Mouse (Mus musculus) midbrain, embryonic 11.5 days (tissue): ENCODE measurements around the gene Dcp1b. TPM values are rescaled to one million over a fixed set of nuclear protein-coding genes. Genes with fewer than 3 reads are reported as not detected.

Experiments
- ATAC-seq: fragments of 200-750 bp; cut with Nextera tagmentation; 2 replicates; pipeline ENCODE4 v1.8.0; 2017; ENCODE audit warnings: moderate TSS enrichment, moderate library complexity; ENCODE audit not compliant: low FRiP score
- DNase-seq: peaks from one replicate; pipeline ENCODE4 v3.0.0; 2015; ENCODE audit warnings: low spot score; ENCODE audit errors: missing footprints
- H3K27ac ChIP-seq: fragments of 300-500 bp; sonication (generic); 2 replicates; pipeline ENCODE4 v1.5.1; 2014; ENCODE audit warnings: low read depth, low read length
- H3K27me3 ChIP-seq: fragments of 300-500 bp; sonication (generic); 2 replicates; pipeline ENCODE4 v1.6.1; 2014; ENCODE audit warnings: mild to moderate bottlenecking, low read length, moderate library complexity, mixed read lengths; ENCODE audit not compliant: control insufficient read depth, insufficient read depth
- H3K36me3 ChIP-seq: fragments of 300-500 bp; sonication (generic); 2 replicates; pipeline ENCODE4 v1.6.1; 2014; ENCODE audit warnings: mild to moderate bottlenecking, low read length, moderate library complexity, mixed read lengths; ENCODE audit not compliant: control insufficient read depth, insufficient read depth
- H3K4me1 ChIP-seq: fragments of 300-500 bp; sonication (generic); 2 replicates; pipeline ENCODE4 v1.6.1; 2014; ENCODE audit warnings: low read length; ENCODE audit not compliant: control insufficient read depth, insufficient read depth
- H3K4me2 ChIP-seq: fragments of 300-500 bp; sonication (generic); 2 replicates; pipeline ENCODE4 v1.6.1; 2014; ENCODE audit warnings: mild to moderate bottlenecking, moderate library complexity
- H3K4me3 ChIP-seq: fragments of 300-500 bp; sonication (generic); 2 replicates; pipeline ENCODE4 v1.5.1; 2014; ENCODE audit warnings: low read depth, low read length
- H3K9ac ChIP-seq: fragments of 300-500 bp; sonication (generic); 2 replicates; pipeline ENCODE4 v1.6.1; 2014; ENCODE audit warnings: low read length
- H3K9me3 ChIP-seq: fragments of 300-500 bp; sonication (generic); 2 replicates; pipeline ENCODE4 v1.6.1; 2016; ENCODE audit warnings: low read length; ENCODE audit not compliant: control insufficient read depth
- WGBS: fragments of 180-500 bp; shearing (Covaris S2); extraction: QIAGEN DNeasy Blood & Tissue Kit; methylation state at CpG from one replicate; pipeline ENCODE4 v1.1.7; 2014; 5-methylcytosine and 5-hydroxymethylcytosine counted together
- polyA plus RNA-seq: library from polyadenylated mRNA; unstranded; fragments of >200 nt; fragmentation: Nextera tagmentation; extraction: Ambion mirVana; gene quantifications from 2 replicates; pipeline ENCODE4 v1.2.1, GENCODE M21; 2014

Gene Dcp1b
- polyA plus RNA-seq, 1 experiment from 2014 or later = 9.9 TPM

GRCm38 (mm10) chr6:119187631-119188030, 12.6 kb downstream of the Dcp1b start:
- Histone ChIP-seq H3K27me3 (no peaks in the 10 kb centered on the region), H3K4me1 (peaks cover 3% of the 10 kb centered on the region; the same call in 1 of the 2 replicates), H3K9me3 (no peaks in the 10 kb centered on the region), H3K9ac (no peak overlapping the region), H3K36me3 (peaks cover 3% of the 10 kb centered on the region; the same call in 1 of the 2 replicates), H3K4me2 (no peak overlapping the region), H3K4me3 (no peak overlapping the region), H3K27ac (no peak overlapping the region)
- DNase-seq (peak; percentile 4), ATAC-seq (no peak)
- WGBS = 83% methylated on average over 6 of the region's 6 CpGs

GRCm38 (mm10) chr6:119191478-119191877, 16.4 kb downstream of the Dcp1b start:
- Histone ChIP-seq H3K27ac (no peak overlapping the region), H3K4me3 (no peak overlapping the region), H3K9ac (no peak overlapping the region), H3K27me3 (no peaks in the 10 kb centered on the region), H3K9me3 (no peaks in the 10 kb centered on the region), H3K4me1 (no peaks in the 10 kb centered on the region), H3K4me2 (no peak overlapping the region), H3K36me3 (peaks cover 6% of the 10 kb centered on the region)
- WGBS = 93% methylated on average over 4 of the region's 4 CpGs
- ATAC-seq = no peak
- DNase-seq = no peak

GRCm38 (mm10) chr6:119193571-119194154, 18.6 kb downstream of the Dcp1b start:
- Histone ChIP-seq H3K27me3 (no peaks in the 10 kb centered on the region), H3K4me2 (no peak overlapping the region), H3K9me3 (no peaks in the 10 kb centered on the region), H3K9ac (no peak overlapping the region), H3K36me3 (peaks cover 6% of the 10 kb centered on the region), H3K27ac (no peak overlapping the region), H3K4me1 (peaks cover 7% of the 10 kb centered on the region), H3K4me3 (no peak overlapping the region)
- DNase-seq = no peak
- 85% methylated on average over 15 of the region's 15 CpGs for WGBS
- no peak for ATAC-seq

GRCm38 (mm10) chr6:119194161-119194560, 19.1 kb downstream of the Dcp1b start:
- Histone ChIP-seq H3K4me3 (no peak overlapping the region), H3K27me3 (no peaks in the 10 kb centered on the region), H3K9me3 (no peaks in the 10 kb centered on the region), H3K36me3 (peaks cover 6% of the 10 kb centered on the region), H3K4me1 (peaks cover 12% of the 10 kb centered on the region), H3K27ac (no peak overlapping the region), H3K9ac (no peak overlapping the region), H3K4me2 (no peak overlapping the region)
- DNase-seq = no peak
- no peak for ATAC-seq
- 80% methylated on average over 9 of the region's 9 CpGs for WGBS

GRCm38 (mm10) chr6:119194601-119195000, 19.5 kb downstream of the Dcp1b start:
- no peak overlapping the region for H3K9ac ChIP-seq
- peaks cover 6% of the 10 kb centered on the region for H3K36me3 ChIP-seq
- DNase-seq (peak; percentile 39), ATAC-seq (no peak)
- H3K9me3 ChIP-seq = no peaks in the 10 kb centered on the region
- no peak overlapping the region for H3K4me2 ChIP-seq
- H3K4me3 ChIP-seq = no peak overlapping the region
- H3K4me1 ChIP-seq = peaks cover 16% of the 10 kb centered on the region
- H3K27ac ChIP-seq = no peak overlapping the region
- H3K27me3 ChIP-seq = no peaks in the 10 kb centered on the region
- WGBS = 84% methylated on average over 7 of the region's 7 CpGs

GRCm38 (mm10) chr6:119196382-119197305, 21.6 kb downstream of the Dcp1b start, which contains the start of gene Cacna1c:
Cacna1c (minus strand) TSS chr6:119196418.
- WGBS = 88% methylated on average over 17 of the region's 17 CpGs
- Histone ChIP-seq H3K9ac (no peak within 1 kb of the TSS), H3K4me2 (no peak within 1 kb of the TSS), H3K9me3 (no peaks in the 10 kb centered on the region), H3K4me3 (no peak within 1 kb of the TSS), H3K4me1 (peaks cover 18% of the 10 kb centered on the region), H3K27me3 (no peaks in the 10 kb centered on the region), H3K27ac (no peak within 1 kb of the TSS), H3K36me3 (peaks cover 2% of the 10 kb centered on the region)
- DNase-seq (no peak), ATAC-seq (no peak)

DNA sequence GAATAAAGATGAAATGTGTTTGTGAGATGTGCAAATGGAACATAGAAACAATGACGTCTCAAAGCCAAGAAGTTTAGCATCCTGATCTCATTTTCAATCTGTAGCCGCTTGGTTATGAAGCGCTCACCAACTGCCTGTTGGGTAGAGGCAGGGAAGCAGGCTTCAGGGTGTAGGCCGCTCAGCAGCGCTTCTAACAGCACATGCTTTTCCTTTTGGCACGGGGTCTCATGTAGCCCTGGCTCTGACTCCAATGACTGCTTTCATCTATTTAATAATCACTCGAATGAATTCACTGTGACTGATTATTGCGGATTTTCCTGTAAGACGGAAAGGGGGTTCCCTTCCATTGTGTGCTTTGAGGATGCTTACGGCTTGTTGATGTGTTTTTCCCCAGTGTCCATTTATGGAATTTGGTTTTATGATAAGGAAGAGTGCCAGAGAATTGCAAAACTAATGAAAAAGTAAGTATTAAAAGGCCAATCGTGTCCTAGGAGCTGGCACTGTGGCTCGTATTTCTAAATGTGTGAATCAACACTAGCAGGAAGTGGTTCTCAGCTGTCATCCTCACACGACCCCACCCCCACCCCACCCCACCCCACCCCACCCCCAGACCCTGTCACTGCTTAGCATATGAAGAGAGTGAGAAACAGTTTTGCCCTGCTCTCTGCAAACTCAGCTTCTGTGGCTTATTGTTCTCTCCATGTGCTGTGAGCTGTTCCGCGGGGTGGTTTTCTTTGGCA, 23.7 kb downstream of the Dcp1b start:
- no peak overlapping the region for H3K4me2 ChIP-seq
- peak; percentile 84 for ATAC-seq
- H3K27me3 ChIP-seq = no peaks in the 10 kb centered on the region

GRCm38 (mm10) chr6:119199274-119199879, 24.3 kb downstream of the Dcp1b start:
- H3K27me3 ChIP-seq = no peaks in the 10 kb centered on the region
- no peaks in the 10 kb centered on the region for H3K9me3 ChIP-seq
- peaks cover 18% of the 10 kb centered on the region for H3K4me1 ChIP-seq
- 0 out of 2 replicates have a peak overlapping the region, but pooled peaks have one; percentile 9 for H3K9ac ChIP-seq
- 37% methylated on average over 8 of the region's 8 CpGs for WGBS
- peaks cover 6% of the 10 kb centered on the region for H3K36me3 ChIP-seq
- peak; percentile 89 for DNase-seq
- no peak overlapping the region for H3K4me2 ChIP-seq
- ATAC-seq = peak; percentile 70
- H3K4me3 ChIP-seq = no peak overlapping the region
- peak overlapping the region; percentile 30; the same call in 1 of the 2 replicates for H3K27ac ChIP-seq

More for the DNA sequence above, 23.7 kb downstream of the Dcp1b start:
- Histone ChIP-seq H3K9ac (0 out of 2 replicates have a peak overlapping the region, but pooled peaks have one; percentile 9), H3K36me3 (peaks cover 3% of the 10 kb centered on the region; the same call in 1 of the 2 replicates), H3K9me3 (no peaks in the 10 kb centered on the region), H3K4me3 (no peak overlapping the region), H3K27ac (peak overlapping the region; percentile 31; the same call in 1 of the 2 replicates), H3K4me1 (peaks cover 18% of the 10 kb centered on the region)
- DNase-seq = no peak
- 47% methylated on average over 15 of the region's 15 CpGs for WGBS
